Mouse (Mus musculus): ENCODE data around the gene Serinc3. TPM values are rescaled to one million over a fixed set of nuclear protein-coding genes. Genes with fewer than 3 reads are reported as not detected.

Serinc3 gene
- polyA plus RNA-seq, 1 experiment: 93.9 TPM

DNA sequence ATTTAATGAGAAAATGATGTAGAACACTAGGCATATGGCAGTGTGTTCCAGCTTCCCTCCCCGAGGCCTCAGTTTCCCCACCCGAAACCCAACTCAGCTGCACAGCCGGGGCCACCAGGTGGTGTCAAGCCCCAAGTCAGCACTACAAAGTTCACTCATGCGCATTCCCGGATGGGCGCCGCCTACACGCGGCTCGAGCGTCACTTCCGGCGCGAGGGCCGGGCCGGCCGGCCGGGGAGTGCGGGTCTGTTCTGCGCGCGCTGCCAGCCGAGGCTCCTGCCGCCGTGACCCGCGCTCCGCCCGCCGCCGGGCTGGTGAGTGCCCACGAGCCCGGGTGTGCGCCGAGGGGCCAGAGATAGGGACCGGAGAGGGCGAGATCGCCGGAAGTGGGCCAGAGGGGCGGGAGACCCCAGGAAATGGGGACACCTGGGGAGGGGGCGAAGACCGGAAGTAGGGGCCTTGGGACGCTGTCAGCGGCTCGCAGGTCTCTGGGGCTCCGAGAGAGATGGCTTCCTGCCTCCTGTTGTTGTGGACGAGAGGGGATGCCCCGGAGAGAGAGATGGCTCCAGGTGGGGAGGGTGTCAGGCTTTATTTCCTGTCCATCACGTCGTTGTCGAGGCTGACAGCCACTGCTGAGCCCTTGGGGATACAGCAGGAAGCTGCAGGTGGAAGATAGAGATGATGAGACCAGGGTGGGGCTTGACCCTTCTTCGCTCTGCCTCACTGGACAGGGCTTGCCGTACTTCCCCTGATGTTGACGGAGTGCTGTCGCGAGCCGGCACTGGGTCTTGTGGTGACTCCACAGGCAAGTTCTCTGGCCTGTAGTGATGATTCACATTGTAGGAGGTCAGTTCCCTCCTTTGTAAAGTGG, 42.6 kb downstream of the Serinc3 start, which contains the start of gene Ttpal:
Gene Ttpal, plus strand, starts transcription at position 214 of the 871 bp plus-strand sequence.
- DNase-seq (ENCODE audit: low read depth): peak; percentile 94
- TF ChIP-seq CTCF (IDR thresholded peaks at IDR 0.05; ENCODE audit: borderline replicate concordance, extremely low read depth, insufficient read depth, insufficient read length): peak; percentile 62
- TF ChIP-seq POLR2A (IDR thresholded peaks at IDR 0.05; ENCODE audit: borderline replicate concordance, extremely low read depth, insufficient read depth, insufficient read length, poor library complexity, severe bottlenecking): peak; percentile 98

- DNase-seq (ENCODE audit: low read depth): no peak
- TF ChIP-seq CTCF (IDR thresholded peaks at IDR 0.05; ENCODE audit: borderline replicate concordance, extremely low read depth, insufficient read depth, insufficient read length) (no peak), POLR2A (IDR thresholded peaks at IDR 0.05; ENCODE audit: borderline replicate concordance, extremely low read depth, insufficient read depth, insufficient read length, poor library complexity, severe bottlenecking) (no peak)
Measured at GRCm38 (mm10) chr2:163601712-163602100, 43.2 kb downstream of the Serinc3 start.

- no peak for TF ChIP-seq POLR2A (IDR thresholded peaks at IDR 0.05; ENCODE audit: borderline replicate concordance, extremely low read depth, insufficient read depth, insufficient read length, poor library complexity, severe bottlenecking)
- TF ChIP-seq CTCF (IDR thresholded peaks at IDR 0.05; ENCODE audit: borderline replicate concordance, extremely low read depth, insufficient read depth, insufficient read length): no peak
- no peak for DNase-seq (ENCODE audit: low read depth)
Measured at GRCm38 (mm10) chr2:163601066-163601465, 43.9 kb downstream of the Serinc3 start.

GRCm38 (mm10) chr2:163599226-163599625, 45.7 kb downstream of the Serinc3 start:
- DNase-seq (ENCODE audit: low read depth): peak; percentile 54
- TF ChIP-seq CTCF (IDR thresholded peaks at IDR 0.05; ENCODE audit: borderline replicate concordance, extremely low read depth, insufficient read depth, insufficient read length): peak; percentile 83
- no peak for TF ChIP-seq POLR2A (IDR thresholded peaks at IDR 0.05; ENCODE audit: borderline replicate concordance, extremely low read depth, insufficient read depth, insufficient read length, poor library complexity, severe bottlenecking)

DNA sequence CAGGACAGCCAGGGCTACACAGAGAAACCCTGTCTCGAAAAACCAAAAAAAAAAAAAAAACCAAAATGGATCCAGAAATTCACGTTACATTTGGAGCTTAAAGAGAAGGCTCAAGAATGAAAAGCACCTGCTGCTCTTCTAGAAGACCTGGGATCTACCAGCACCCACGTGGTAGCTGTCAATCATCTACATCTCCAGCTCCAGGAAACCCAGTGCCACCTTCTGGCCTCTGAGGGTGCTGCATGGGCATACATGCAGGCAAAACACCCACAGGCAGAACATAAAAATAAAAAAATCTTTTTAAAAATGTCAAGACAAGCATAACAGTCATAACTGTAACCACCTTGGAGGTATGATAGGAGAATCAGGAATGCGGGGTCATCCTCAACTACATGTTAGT, 47.3 kb downstream of the Serinc3 start:
- DNase-seq (ENCODE audit: low read depth): peak; percentile 55
- no peak for TF ChIP-seq POLR2A (IDR thresholded peaks at IDR 0.05; ENCODE audit: borderline replicate concordance, extremely low read depth, insufficient read depth, insufficient read length, poor library complexity, severe bottlenecking)
- TF ChIP-seq CTCF (IDR thresholded peaks at IDR 0.05; ENCODE audit: borderline replicate concordance, extremely low read depth, insufficient read depth, insufficient read length): peak; percentile 47; the same call in 1 of the 2 replicates

DNA sequence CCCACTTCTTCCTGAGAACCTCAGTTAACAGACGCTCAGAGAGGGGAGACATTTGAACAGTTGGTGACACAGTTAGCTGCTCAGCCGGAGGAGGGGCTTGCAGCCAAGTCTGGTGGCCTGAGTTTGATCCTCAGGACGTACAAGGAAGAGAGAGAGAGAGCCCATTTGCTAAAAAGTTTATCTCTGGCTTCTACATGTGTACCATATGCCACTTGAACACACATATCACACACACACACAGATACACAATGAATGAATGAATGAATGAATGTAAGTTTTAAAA, 48.1 kb downstream of the Serinc3 start:
- TF ChIP-seq POLR2A (IDR thresholded peaks at IDR 0.05; ENCODE audit: borderline replicate concordance, extremely low read depth, insufficient read depth, insufficient read length, poor library complexity, severe bottlenecking) (no peak), CTCF (IDR thresholded peaks at IDR 0.05; ENCODE audit: borderline replicate concordance, extremely low read depth, insufficient read depth, insufficient read length) (no peak)
- DNase-seq (ENCODE audit: low read depth): no peak

DNA sequence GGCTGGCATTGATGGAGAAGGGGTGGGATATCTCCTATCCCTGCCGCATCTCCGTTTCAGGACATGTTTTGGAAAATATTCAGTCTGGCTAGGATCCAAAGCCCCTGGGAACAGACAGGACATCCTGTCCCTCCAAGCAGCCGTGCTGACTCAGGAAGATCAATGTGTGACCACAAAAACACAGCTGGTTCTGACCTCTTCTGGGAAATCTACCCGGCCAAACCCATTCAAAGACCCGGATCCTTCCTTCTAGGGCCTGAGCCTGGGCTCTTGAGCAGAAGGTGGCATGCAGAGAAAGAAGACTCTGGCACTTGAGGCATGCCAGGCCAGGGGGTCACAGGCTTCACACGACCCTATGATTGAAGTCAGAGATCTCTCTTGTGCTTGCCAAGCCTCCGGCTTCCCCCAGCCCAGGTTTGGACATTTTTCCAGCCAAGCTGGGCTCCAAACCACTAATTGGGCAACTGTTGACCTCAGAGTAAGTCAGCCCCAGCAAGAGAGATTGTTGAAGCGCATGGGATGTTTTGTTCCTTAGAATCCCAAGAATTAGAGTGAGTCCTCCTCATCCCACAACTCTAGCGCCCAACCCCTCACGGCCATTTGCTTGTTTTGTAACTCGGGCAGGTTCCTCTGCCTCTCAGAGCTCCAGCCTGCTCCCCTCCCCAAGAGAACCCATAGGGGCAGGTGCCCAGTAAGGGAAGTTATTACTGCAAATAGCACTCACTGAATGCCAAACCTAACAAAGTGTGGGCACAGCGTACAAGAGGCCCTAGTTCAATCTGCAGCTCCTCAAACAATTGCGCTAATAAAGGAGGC, 48.7 kb downstream of the Serinc3 start:
- peak; percentile 17 for DNase-seq (ENCODE audit: low read depth)
- TF ChIP-seq CTCF (IDR thresholded peaks at IDR 0.05; ENCODE audit: borderline replicate concordance, extremely low read depth, insufficient read depth, insufficient read length) (no peak), POLR2A (IDR thresholded peaks at IDR 0.05; ENCODE audit: borderline replicate concordance, extremely low read depth, insufficient read depth, insufficient read length, poor library complexity, severe bottlenecking) (no peak)

DNA sequence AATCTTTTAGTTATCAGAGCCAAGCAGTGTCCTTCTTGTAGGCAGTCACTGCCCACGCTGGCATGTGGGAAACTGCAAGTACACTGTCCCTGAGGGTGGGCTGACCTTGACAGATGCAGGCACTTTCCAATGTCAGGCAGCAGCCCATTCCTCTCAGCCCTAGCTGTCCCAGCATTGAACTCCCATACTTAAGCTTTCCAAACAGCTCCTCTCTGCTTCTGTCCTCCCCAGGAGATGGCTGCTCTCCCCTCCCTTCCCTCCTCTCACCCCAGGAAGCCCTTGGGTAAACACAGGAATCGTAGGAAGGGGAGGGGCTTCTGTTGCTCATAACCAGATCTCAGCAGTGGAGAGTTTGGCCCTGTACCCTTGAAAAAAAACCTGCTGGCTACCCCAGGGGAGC, 49.8 kb downstream of the Serinc3 start:
- TF ChIP-seq POLR2A (IDR thresholded peaks at IDR 0.05; ENCODE audit: borderline replicate concordance, extremely low read depth, insufficient read depth, insufficient read length, poor library complexity, severe bottlenecking): no peak
- TF ChIP-seq CTCF (IDR thresholded peaks at IDR 0.05; ENCODE audit: borderline replicate concordance, extremely low read depth, insufficient read depth, insufficient read length): no peak
- DNase-seq (ENCODE audit: low read depth): no peak

GRCm38 (mm10) chr2:163593636-163594282, 51.2 kb downstream of the Serinc3 start:
- no peak for DNase-seq (ENCODE audit: low read depth)
- no peak for TF ChIP-seq CTCF (IDR thresholded peaks at IDR 0.05; ENCODE audit: borderline replicate concordance, extremely low read depth, insufficient read depth, insufficient read length)

GRCm38 (mm10) chr2:163592084-163592483, 52.8 kb downstream of the Serinc3 start:
- DNase-seq (ENCODE audit: low read depth): no peak
- TF ChIP-seq POLR2A (IDR thresholded peaks at IDR 0.05; ENCODE audit: borderline replicate concordance, extremely low read depth, insufficient read depth, insufficient read length, poor library complexity, severe bottlenecking) (no peak), CTCF (IDR thresholded peaks at IDR 0.05; ENCODE audit: borderline replicate concordance, extremely low read depth, insufficient read depth, insufficient read length) (no peak)

GRCm38 (mm10) chr2:163590996-163591395, 53.9 kb downstream of the Serinc3 start:
- TF ChIP-seq CTCF (IDR thresholded peaks at IDR 0.05; ENCODE audit: borderline replicate concordance, extremely low read depth, insufficient read depth, insufficient read length): no peak
- TF ChIP-seq POLR2A (IDR thresholded peaks at IDR 0.05; ENCODE audit: borderline replicate concordance, extremely low read depth, insufficient read depth, insufficient read length, poor library complexity, severe bottlenecking): no peak
- DNase-seq (ENCODE audit: low read depth): no peak

Measured in brain, embryonic 14.5 days (tissue).